Mouse (Mus musculus): ENCODE data around the gene Acta2. TPM values are rescaled to one million over a fixed set of nuclear protein-coding genes. Genes with fewer than 3 reads are reported as not detected.
A peak's percentile ranks its signal among the peaks of the same experiment; 100 is the strongest.

Acta2 gene
- polyA plus RNA-seq (2012; rRNA removed) = 156 and 182 TPM in 2 replicates

- peak within 1 kb of the TSS; percentile 21; the same call in 1 of the 2 replicates for H3K4me3 ChIP-seq (ENCODE audit: extremely low read depth, insufficient read depth, insufficient read length)
- no peak for TF ChIP-seq CTCF (IDR thresholded peaks at IDR 0.05; ENCODE audit: extremely low read depth, insufficient read depth, insufficient read length, insufficient replicate concordance)
- no peak for TF ChIP-seq POLR2A (IDR thresholded peaks at IDR 0.05; ENCODE audit: low read depth, low read length)
- DNase-seq (ENCODE audit: low read depth in 1 of 2, low spot score in 2 of 2) = no peak
- 78% methylated on average over 16 of the region's 16 CpGs for WGBS
- H3K27ac ChIP-seq (ENCODE audit: insufficient read depth, low read length) = peak within 1 kb of the TSS; percentile 27
- H3K27me3 ChIP-seq (ENCODE audit: control insufficient read depth, insufficient read depth, low read length) = no peaks in the 10 kb centered on the region
- no peaks in the 10 kb centered on the region for H3K36me3 ChIP-seq (ENCODE audit: control insufficient read depth, insufficient read depth, low read length)
- H3K4me1 ChIP-seq (ENCODE audit: control insufficient read depth, insufficient read depth, insufficient read length) = peaks cover 12% of the 10 kb centered on the region; the same call in 1 of the 2 replicates
Observed at GRCm38 (mm10) chr19:34254880-34255681, at the start of gene Acta2. Acta2 (minus strand) TSS chr19:34255590.

GRCm38 (mm10) chr19:34304917-34305316 is 49.5 kb upstream of the Acta2 start:
- no peak for TF ChIP-seq POLR2A (IDR thresholded peaks at IDR 0.05; ENCODE audit: low read depth, low read length)
- TF ChIP-seq CTCF (IDR thresholded peaks at IDR 0.05; ENCODE audit: extremely low read depth, insufficient read depth, insufficient read length, insufficient replicate concordance) = no peak
- no peak overlapping the region for H3K27ac ChIP-seq (ENCODE audit: insufficient read depth, low read length)

GRCm38 (mm10) chr19:34300430-34300829 is 45.0 kb upstream of the Acta2 start:
- WGBS = 75% methylated on average over 2 of the region's 2 CpGs
- TF ChIP-seq POLR2A (IDR thresholded peaks at IDR 0.05; ENCODE audit: low read depth, low read length) (no peak), CTCF (IDR thresholded peaks at IDR 0.05; ENCODE audit: extremely low read depth, insufficient read depth, insufficient read length, insufficient replicate concordance) (no peak)
- no peak overlapping the region for H3K4me3 ChIP-seq (ENCODE audit: extremely low read depth, insufficient read depth, insufficient read length)
- H3K36me3 ChIP-seq (ENCODE audit: control insufficient read depth, insufficient read depth, low read length) = 0 out of 2 replicates have a peak, but pooled peaks cover 1% of the 10 kb centered on the region
- H3K27me3 ChIP-seq (ENCODE audit: control insufficient read depth, insufficient read depth, low read length) = no peaks in the 10 kb centered on the region
- no peaks in the 10 kb centered on the region for H3K4me1 ChIP-seq (ENCODE audit: control insufficient read depth, insufficient read depth, insufficient read length)
- no peak for DNase-seq (ENCODE audit: low read depth in 1 of 2, low spot score in 2 of 2)
- H3K27ac ChIP-seq (ENCODE audit: insufficient read depth, low read length) = no peak overlapping the region

More at GRCm38 (mm10) chr19:34304917-34305316, 49.5 kb upstream of the Acta2 start:
- no peak for DNase-seq (ENCODE audit: low read depth in 1 of 2, low spot score in 2 of 2)
- Histone ChIP-seq H3K4me3 (ENCODE audit: extremely low read depth, insufficient read depth, insufficient read length) (no peak overlapping the region), H3K36me3 (ENCODE audit: control insufficient read depth, insufficient read depth, low read length) (no peaks in the 10 kb centered on the region), H3K4me1 (ENCODE audit: control insufficient read depth, insufficient read depth, insufficient read length) (no peaks in the 10 kb centered on the region), H3K27me3 (ENCODE audit: control insufficient read depth, insufficient read depth, low read length) (no peaks in the 10 kb centered on the region)

- TF ChIP-seq POLR2A (IDR thresholded peaks at IDR 0.05; ENCODE audit: low read depth, low read length) = no peak
- no peak for TF ChIP-seq CTCF (IDR thresholded peaks at IDR 0.05; ENCODE audit: extremely low read depth, insufficient read depth, insufficient read length, insufficient replicate concordance)
- DNase-seq (ENCODE audit: low read depth in 1 of 2, low spot score in 2 of 2) = no peak
- no peak overlapping the region for H3K27ac ChIP-seq (ENCODE audit: insufficient read depth, low read length)
- no peaks in the 10 kb centered on the region for H3K4me1 ChIP-seq (ENCODE audit: control insufficient read depth, insufficient read depth, insufficient read length)
- no peak overlapping the region for H3K4me3 ChIP-seq (ENCODE audit: extremely low read depth, insufficient read depth, insufficient read length)
- no peaks in the 10 kb centered on the region for H3K27me3 ChIP-seq (ENCODE audit: control insufficient read depth, insufficient read depth, low read length)
- WGBS = 73% methylated on average over 4 of the region's 4 CpGs
- 0 out of 2 replicates have a peak, but pooled peaks cover 1% of the 10 kb centered on the region for H3K36me3 ChIP-seq (ENCODE audit: control insufficient read depth, insufficient read depth, low read length)
Observed at GRCm38 (mm10) chr19:34299229-34299628, 43.8 kb upstream of the Acta2 start.

GRCm38 (mm10) chr19:34298531-34298930 is 43.1 kb upstream of the Acta2 start:
- no peak overlapping the region for H3K4me3 ChIP-seq (ENCODE audit: extremely low read depth, insufficient read depth, insufficient read length)
- H3K4me1 ChIP-seq (ENCODE audit: control insufficient read depth, insufficient read depth, insufficient read length) = no peaks in the 10 kb centered on the region
- H3K27me3 ChIP-seq (ENCODE audit: control insufficient read depth, insufficient read depth, low read length) = no peaks in the 10 kb centered on the region
- 30% methylated on average over 1 of the region's 1 CpGs for WGBS
- 0 out of 2 replicates have a peak, but pooled peaks cover 1% of the 10 kb centered on the region for H3K36me3 ChIP-seq (ENCODE audit: control insufficient read depth, insufficient read depth, low read length)
- no peak for DNase-seq (ENCODE audit: low read depth in 1 of 2, low spot score in 2 of 2)
- TF ChIP-seq CTCF (IDR thresholded peaks at IDR 0.05; ENCODE audit: extremely low read depth, insufficient read depth, insufficient read length, insufficient replicate concordance) (no peak), POLR2A (IDR thresholded peaks at IDR 0.05; ENCODE audit: low read depth, low read length) (no peak)
- no peak overlapping the region for H3K27ac ChIP-seq (ENCODE audit: insufficient read depth, low read length)

DNA sequence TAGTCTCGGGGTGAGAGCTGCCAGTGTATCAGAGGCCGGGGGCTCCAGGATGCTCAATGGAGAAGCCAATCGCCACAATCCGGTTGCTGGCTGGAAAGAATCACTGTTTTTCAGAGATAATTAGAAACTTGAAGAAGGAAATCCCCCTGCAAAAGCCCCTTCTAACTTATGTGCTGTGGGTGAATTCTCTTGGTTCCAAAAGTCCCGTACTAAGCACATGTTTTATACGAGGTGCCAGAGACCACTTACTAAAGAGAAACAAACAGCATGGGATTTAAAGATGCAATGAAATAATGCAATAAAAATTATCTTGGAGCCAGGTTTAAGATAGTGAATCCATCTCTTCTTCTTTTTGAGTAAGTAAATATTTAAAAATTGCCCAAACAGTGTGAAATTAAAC is 40.1 kb upstream of the Acta2 start:
- Histone ChIP-seq H3K27me3 (ENCODE audit: control insufficient read depth, insufficient read depth, low read length) (no peaks in the 10 kb centered on the region), H3K4me1 (ENCODE audit: control insufficient read depth, insufficient read depth, insufficient read length) (no peaks in the 10 kb centered on the region; the same call in 1 of the 2 replicates), H3K36me3 (ENCODE audit: control insufficient read depth, insufficient read depth, low read length) (0 out of 2 replicates have a peak, but pooled peaks cover 1% of the 10 kb centered on the region), H3K4me3 (ENCODE audit: extremely low read depth, insufficient read depth, insufficient read length) (no peak overlapping the region), H3K27ac (ENCODE audit: insufficient read depth, low read length) (no peak overlapping the region)
- WGBS = 81% methylated on average over 6 of the region's 6 CpGs
- DNase-seq (ENCODE audit: low read depth in 1 of 2, low spot score in 2 of 2) = no peak
- TF ChIP-seq CTCF (IDR thresholded peaks at IDR 0.05; ENCODE audit: extremely low read depth, insufficient read depth, insufficient read length, insufficient replicate concordance) = no peak
- no peak for TF ChIP-seq POLR2A (IDR thresholded peaks at IDR 0.05; ENCODE audit: low read depth, low read length)

Measured in spleen, adult 2 months (tissue).